Mouse (Mus musculus): ENCODE measurements around the gene Rnf185. TPM values are rescaled to one million over a fixed set of nuclear protein-coding genes. Genes with fewer than 3 reads are reported as not detected.

Gene Rnf185
- polyA plus RNA-seq, 1 experiment from 2014 or later: 48.1 TPM

DNA sequence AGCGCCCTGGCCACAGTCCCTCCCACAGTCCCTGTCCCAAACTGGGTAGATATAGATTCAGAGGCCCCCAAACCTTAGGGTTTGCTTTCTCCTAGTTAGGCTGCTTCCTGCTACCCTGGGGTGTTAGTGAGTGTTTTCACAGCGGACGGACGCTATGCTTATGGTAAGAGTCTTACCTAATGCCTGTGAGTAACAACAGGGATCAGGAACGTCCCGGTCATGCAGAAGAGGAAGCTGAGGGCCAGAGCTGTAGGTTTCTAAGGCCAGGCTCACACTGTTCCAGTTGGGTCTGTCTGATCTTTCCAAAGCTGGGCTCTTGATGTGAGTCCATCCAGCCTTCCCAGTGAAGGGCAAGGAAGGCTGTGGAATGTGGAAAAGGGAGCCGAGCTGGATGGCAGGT, 34.2 kb upstream of the Rnf185 start:
- no peak overlapping the region for H3K9ac ChIP-seq (replicated peaks; ENCODE audit: low read length)
- H3K4me3 ChIP-seq (ENCODE audit: low read depth, low read length): no peak overlapping the region
- no peak overlapping the region for H3K27ac ChIP-seq (replicated peaks; ENCODE audit: low read depth, low read length)
- H3K4me2 ChIP-seq (ENCODE audit: low read depth, low read length): no peak overlapping the region
- DNase-seq (ENCODE audit: low spot score) (no peak), ATAC-seq (replicated peaks; ENCODE audit: insufficient number of reproducible peaks, low FRiP score, low TSS enrichment, low read depth) (no peak)
- H3K27me3 ChIP-seq (ENCODE audit: control insufficient read depth, insufficient read depth, low read length): no peaks in the 10 kb centered on the region
- H3K36me3 ChIP-seq (replicated peaks; ENCODE audit: control insufficient read depth, insufficient read depth, low read depth, low read length): no peaks in the 10 kb centered on the region
- no peaks in the 10 kb centered on the region for H3K9me3 ChIP-seq (replicated peaks; ENCODE audit: control insufficient read depth, low read length)
- WGBS: 74% methylated on average over 7 of the region's 7 CpGs
- no peaks in the 10 kb centered on the region for H3K4me1 ChIP-seq (ENCODE audit: control insufficient read depth, insufficient read depth, low read length)

DNA sequence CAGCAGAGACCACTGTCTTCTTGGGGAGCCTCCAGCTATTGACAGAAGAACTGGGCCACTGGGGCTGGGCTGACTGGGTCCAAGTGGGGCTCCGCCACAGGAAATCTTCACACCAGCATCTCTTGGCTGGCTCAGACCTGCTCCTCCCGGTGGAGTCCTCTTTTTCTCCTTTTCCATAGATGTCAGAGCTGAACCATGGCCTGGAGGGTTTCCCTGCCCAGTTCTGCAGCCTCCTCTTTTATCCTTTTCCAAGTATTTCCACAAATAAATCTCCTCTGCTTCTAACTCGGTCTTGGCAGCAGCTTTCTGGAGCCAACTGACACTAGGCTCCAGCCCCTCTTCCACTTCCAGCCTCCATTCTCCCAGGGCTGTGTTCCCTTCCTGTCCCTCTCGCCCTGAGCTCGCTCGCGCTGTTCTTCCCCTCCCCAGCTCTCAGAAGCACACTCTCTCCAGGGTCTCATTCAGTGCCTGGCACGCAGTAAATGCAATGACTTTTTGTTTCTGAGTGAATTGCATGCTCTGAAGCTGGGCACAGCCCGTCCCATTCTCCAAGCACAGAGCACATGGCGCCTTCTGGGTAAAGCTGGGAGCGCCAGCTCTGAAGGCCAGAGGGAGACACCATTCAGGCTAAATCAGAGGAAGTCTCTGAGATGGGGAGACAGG, 31.9 kb upstream of the Rnf185 start:
- Histone ChIP-seq H3K4me2 (ENCODE audit: low read depth, low read length) (no peak overlapping the region), H3K9ac (replicated peaks; ENCODE audit: low read length) (no peak overlapping the region)

DNA sequence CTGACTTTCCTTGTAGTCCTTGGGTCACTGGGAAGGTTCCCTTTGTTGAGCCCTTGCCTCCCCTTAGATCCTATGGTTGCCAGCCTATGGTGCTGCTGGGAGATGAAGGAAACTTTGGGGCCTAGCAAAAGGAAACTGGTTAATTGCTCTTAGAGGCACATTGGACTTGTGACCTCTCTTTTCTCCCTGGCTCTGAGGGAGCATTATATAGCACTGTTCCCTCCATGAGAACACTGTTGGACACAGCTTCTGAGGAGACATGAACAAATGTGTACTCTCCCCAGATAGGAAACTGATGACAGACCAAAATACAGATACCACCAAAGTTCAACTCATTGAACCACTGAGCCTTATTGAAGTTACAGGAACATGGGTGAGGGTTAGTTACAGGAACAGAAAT, 23.3 kb upstream of the Rnf185 start:
- no peak for ATAC-seq (replicated peaks; ENCODE audit: insufficient number of reproducible peaks, low FRiP score, low TSS enrichment, low read depth)

More for the DNA sequence above, 31.9 kb upstream of the Rnf185 start:
- H3K9me3 ChIP-seq (replicated peaks; ENCODE audit: control insufficient read depth, low read length): no peaks in the 10 kb centered on the region
- H3K4me1 ChIP-seq (ENCODE audit: control insufficient read depth, insufficient read depth, low read length): no peaks in the 10 kb centered on the region
- ATAC-seq (replicated peaks; ENCODE audit: insufficient number of reproducible peaks, low FRiP score, low TSS enrichment, low read depth): no peak
- WGBS: 62% methylated on average over 11 of the region's 11 CpGs
- H3K4me3 ChIP-seq (ENCODE audit: low read depth, low read length): no peak overlapping the region
- H3K27me3 ChIP-seq (ENCODE audit: control insufficient read depth, insufficient read depth, low read length): no peaks in the 10 kb centered on the region
- DNase-seq (ENCODE audit: low spot score): no peak
- no peaks in the 10 kb centered on the region for H3K36me3 ChIP-seq (replicated peaks; ENCODE audit: control insufficient read depth, insufficient read depth, low read depth, low read length)
- H3K27ac ChIP-seq (replicated peaks; ENCODE audit: low read depth, low read length): no peak overlapping the region

DNA sequence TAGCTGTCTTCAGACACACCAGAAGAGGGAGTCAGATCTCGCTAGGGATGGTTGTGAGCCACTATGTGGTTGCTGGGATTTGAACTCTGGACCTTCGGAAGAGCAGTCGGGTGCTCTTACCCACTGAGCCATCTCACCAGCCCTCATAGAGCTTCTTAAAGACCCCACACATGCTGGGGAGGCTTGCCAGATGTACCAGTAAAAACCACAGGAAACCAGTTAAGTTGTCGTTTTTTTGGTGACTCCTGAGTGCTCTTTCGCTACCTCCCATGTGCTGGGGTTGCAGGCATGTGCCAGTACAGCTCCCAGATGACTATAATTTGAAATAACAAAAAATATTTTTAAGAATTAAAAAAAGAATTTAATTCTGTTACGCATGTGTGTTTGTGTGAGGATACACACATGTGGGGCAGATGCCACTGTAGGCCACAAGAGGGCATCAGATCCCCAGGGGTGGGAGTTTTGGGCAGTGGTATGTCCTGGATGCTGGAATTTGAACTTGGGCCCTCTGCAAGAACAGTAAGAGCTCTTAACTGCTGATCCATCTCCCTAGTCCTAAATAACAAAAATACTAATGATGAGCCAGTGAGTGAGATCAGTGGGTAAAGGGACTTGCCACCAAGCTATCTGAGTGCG, 22.4 kb upstream of the Rnf185 start:
- WGBS: 85% methylated on average over 7 of the region's 7 CpGs
- H3K4me2 ChIP-seq (ENCODE audit: low read depth, low read length): no peak overlapping the region
- H3K27me3 ChIP-seq (ENCODE audit: control insufficient read depth, insufficient read depth, low read length): no peaks in the 10 kb centered on the region
- no peak overlapping the region for H3K27ac ChIP-seq (replicated peaks; ENCODE audit: low read depth, low read length)
- H3K36me3 ChIP-seq (replicated peaks; ENCODE audit: control insufficient read depth, insufficient read depth, low read depth, low read length): no peaks in the 10 kb centered on the region
- no peaks in the 10 kb centered on the region for H3K4me1 ChIP-seq (ENCODE audit: control insufficient read depth, insufficient read depth, low read length)
- H3K9me3 ChIP-seq (replicated peaks; ENCODE audit: control insufficient read depth, low read length): no peaks in the 10 kb centered on the region
- DNase-seq (ENCODE audit: low spot score) (no peak), ATAC-seq (replicated peaks; ENCODE audit: insufficient number of reproducible peaks, low FRiP score, low TSS enrichment, low read depth) (no peak)
- H3K4me3 ChIP-seq (ENCODE audit: low read depth, low read length): no peak overlapping the region
- H3K9ac ChIP-seq (replicated peaks; ENCODE audit: low read length): no peak overlapping the region

More for the DNA sequence above, 23.3 kb upstream of the Rnf185 start:
- Histone ChIP-seq H3K4me3 (ENCODE audit: low read depth, low read length) (no peak overlapping the region), H3K4me1 (ENCODE audit: control insufficient read depth, insufficient read depth, low read length) (no peaks in the 10 kb centered on the region), H3K9ac (replicated peaks; ENCODE audit: low read length) (no peak overlapping the region), H3K27ac (replicated peaks; ENCODE audit: low read depth, low read length) (no peak overlapping the region), H3K4me2 (ENCODE audit: low read depth, low read length) (no peak overlapping the region), H3K36me3 (replicated peaks; ENCODE audit: control insufficient read depth, insufficient read depth, low read depth, low read length) (no peaks in the 10 kb centered on the region), H3K27me3 (ENCODE audit: control insufficient read depth, insufficient read depth, low read length) (no peaks in the 10 kb centered on the region), H3K9me3 (replicated peaks; ENCODE audit: control insufficient read depth, low read length) (no peaks in the 10 kb centered on the region)
- DNase-seq (ENCODE audit: low spot score): no peak

DNA sequence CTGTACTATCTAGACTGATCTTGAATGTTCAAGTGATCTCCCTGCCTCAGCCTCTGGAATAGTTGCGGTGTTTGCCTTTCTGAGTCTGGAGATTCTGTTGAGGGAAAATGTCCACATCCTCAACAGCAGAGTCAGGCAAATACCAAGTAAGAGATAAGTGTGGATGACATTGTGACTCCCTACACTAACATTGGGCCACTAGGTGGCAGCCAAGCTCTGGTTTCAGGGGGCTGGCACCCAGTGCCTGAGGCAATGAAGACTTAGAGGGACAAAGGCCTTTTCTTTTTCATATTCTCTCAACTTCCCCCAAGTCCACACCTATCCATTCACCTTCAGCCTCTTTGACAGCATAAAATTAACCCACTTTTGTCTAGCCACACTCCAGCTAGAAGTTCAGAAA, 20.3 kb upstream of the Rnf185 start:
- no peak overlapping the region for H3K4me2 ChIP-seq (ENCODE audit: low read depth, low read length)
- H3K27me3 ChIP-seq (ENCODE audit: control insufficient read depth, insufficient read depth, low read length): no peaks in the 10 kb centered on the region
- no peak overlapping the region for H3K9ac ChIP-seq (replicated peaks; ENCODE audit: low read length)
- H3K36me3 ChIP-seq (replicated peaks; ENCODE audit: control insufficient read depth, insufficient read depth, low read depth, low read length): no peaks in the 10 kb centered on the region
- ATAC-seq (replicated peaks; ENCODE audit: insufficient number of reproducible peaks, low FRiP score, low TSS enrichment, low read depth) (no peak; the same call in 1 of the 2 replicates), DNase-seq (ENCODE audit: low spot score) (peak; percentile 90)
- H3K9me3 ChIP-seq (replicated peaks; ENCODE audit: control insufficient read depth, low read length): no peaks in the 10 kb centered on the region
- H3K4me1 ChIP-seq (ENCODE audit: control insufficient read depth, insufficient read depth, low read length): no peaks in the 10 kb centered on the region
- no peak overlapping the region for H3K27ac ChIP-seq (replicated peaks; ENCODE audit: low read depth, low read length)
- WGBS: 19% methylated on average over 1 of the region's 1 CpGs
- H3K4me3 ChIP-seq (ENCODE audit: low read depth, low read length): no peak overlapping the region

DNA sequence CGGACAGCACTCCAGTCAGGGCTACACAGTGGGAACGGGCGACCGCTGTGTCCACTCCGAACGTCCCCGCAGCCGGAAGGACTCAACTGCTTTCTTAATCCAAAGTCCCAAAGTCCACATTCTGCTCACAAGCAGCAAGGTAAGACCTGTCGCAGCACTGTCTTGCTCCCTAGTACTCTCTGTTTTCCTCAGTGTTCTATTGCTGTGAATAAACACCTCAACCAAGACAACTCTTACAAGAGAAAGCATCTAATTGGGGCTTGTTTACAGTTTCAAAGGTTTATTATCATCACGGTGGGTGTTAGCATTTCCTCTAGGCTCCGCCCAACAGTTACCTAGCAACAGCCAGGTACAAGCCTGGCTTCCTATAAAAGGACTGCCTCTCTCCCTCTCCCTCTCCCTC, 19.3 kb upstream of the Rnf185 start:
- no peak overlapping the region for H3K27ac ChIP-seq (replicated peaks; ENCODE audit: low read depth, low read length)
- ATAC-seq (replicated peaks; ENCODE audit: insufficient number of reproducible peaks, low FRiP score, low TSS enrichment, low read depth) (no peak), DNase-seq (ENCODE audit: low spot score) (no peak)
- no peak overlapping the region for H3K4me2 ChIP-seq (ENCODE audit: low read depth, low read length)
- 22% methylated on average over 11 of the region's 11 CpGs for WGBS
- no peaks in the 10 kb centered on the region for H3K9me3 ChIP-seq (replicated peaks; ENCODE audit: control insufficient read depth, low read length)
- no peak overlapping the region for H3K9ac ChIP-seq (replicated peaks; ENCODE audit: low read length)
- H3K36me3 ChIP-seq (replicated peaks; ENCODE audit: control insufficient read depth, insufficient read depth, low read depth, low read length): no peaks in the 10 kb centered on the region
- H3K4me3 ChIP-seq (ENCODE audit: low read depth, low read length): no peak overlapping the region
- H3K4me1 ChIP-seq (ENCODE audit: control insufficient read depth, insufficient read depth, low read length): no peaks in the 10 kb centered on the region
- H3K27me3 ChIP-seq (ENCODE audit: control insufficient read depth, insufficient read depth, low read length): no peaks in the 10 kb centered on the region

DNA sequence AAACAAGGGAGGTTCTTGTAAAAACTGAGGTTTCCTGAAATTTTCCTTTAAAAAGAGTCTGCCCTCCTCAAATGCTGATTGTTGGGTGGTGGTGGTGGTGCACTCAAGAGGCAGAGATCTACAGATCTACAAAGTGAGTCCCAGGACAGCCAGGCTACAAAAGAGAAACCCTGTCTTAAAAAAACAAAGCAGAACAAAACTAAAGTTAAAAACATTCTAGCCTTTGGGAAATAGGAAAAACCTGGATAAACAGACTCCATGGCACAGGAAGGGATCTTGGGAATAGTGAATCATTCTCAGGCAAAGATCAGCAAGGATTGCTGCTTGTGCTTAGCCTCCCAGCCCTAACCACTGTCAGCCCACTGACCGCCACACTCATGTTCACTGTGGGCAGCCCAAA, 10.7 kb upstream of the Rnf185 start:
- no peak overlapping the region for H3K9ac ChIP-seq (replicated peaks; ENCODE audit: low read length)
- DNase-seq (ENCODE audit: low spot score): no peak
- WGBS: 82% methylated on average over 1 of the region's 1 CpGs
- no peaks in the 10 kb centered on the region for H3K27me3 ChIP-seq (ENCODE audit: control insufficient read depth, insufficient read depth, low read length)
- H3K27ac ChIP-seq (replicated peaks; ENCODE audit: low read depth, low read length): no peak overlapping the region
- no peak for ATAC-seq (replicated peaks; ENCODE audit: insufficient number of reproducible peaks, low FRiP score, low TSS enrichment, low read depth)
- H3K4me2 ChIP-seq (ENCODE audit: low read depth, low read length): no peak overlapping the region
- no peaks in the 10 kb centered on the region for H3K36me3 ChIP-seq (replicated peaks; ENCODE audit: control insufficient read depth, insufficient read depth, low read depth, low read length)
- no peaks in the 10 kb centered on the region for H3K4me1 ChIP-seq (ENCODE audit: control insufficient read depth, insufficient read depth, low read length)
- H3K4me3 ChIP-seq (ENCODE audit: low read depth, low read length): no peak overlapping the region
- H3K9me3 ChIP-seq (replicated peaks; ENCODE audit: control insufficient read depth, low read length): no peaks in the 10 kb centered on the region

DNA sequence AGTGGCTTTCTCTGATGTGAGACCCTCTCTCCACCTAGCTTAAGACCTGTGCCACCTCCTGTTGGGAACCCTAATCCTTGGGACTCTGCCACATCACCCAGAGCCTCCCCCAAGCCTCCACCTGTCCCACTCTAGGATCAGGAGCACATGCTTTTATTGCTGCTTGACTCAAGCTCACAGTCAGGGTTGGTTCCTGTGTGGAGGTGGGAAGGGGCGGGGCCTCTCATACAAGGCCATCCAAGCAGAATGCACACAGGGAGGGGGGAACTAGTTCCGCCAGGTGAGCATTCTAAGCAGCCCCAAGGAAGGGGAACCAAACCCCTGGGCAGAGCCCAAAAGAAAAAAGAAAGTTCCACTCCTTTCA, 6.9 kb upstream of the Rnf185 start:
- Histone ChIP-seq H3K4me3 (ENCODE audit: low read depth, low read length) (no peak overlapping the region), H3K27me3 (ENCODE audit: control insufficient read depth, insufficient read depth, low read length) (no peaks in the 10 kb centered on the region), H3K4me1 (ENCODE audit: control insufficient read depth, insufficient read depth, low read length) (no peaks in the 10 kb centered on the region), H3K4me2 (ENCODE audit: low read depth, low read length) (no peak overlapping the region), H3K36me3 (replicated peaks; ENCODE audit: control insufficient read depth, insufficient read depth, low read depth, low read length) (no peaks in the 10 kb centered on the region), H3K9me3 (replicated peaks; ENCODE audit: control insufficient read depth, low read length) (no peaks in the 10 kb centered on the region), H3K27ac (replicated peaks; ENCODE audit: low read depth, low read length) (no peak overlapping the region), H3K9ac (replicated peaks; ENCODE audit: low read length) (no peak overlapping the region)
- WGBS: 78% methylated on average over 2 of the region's 2 CpGs
- ATAC-seq (replicated peaks; ENCODE audit: insufficient number of reproducible peaks, low FRiP score, low TSS enrichment, low read depth) (no peak), DNase-seq (ENCODE audit: low spot score) (no peak)
